Mouse (Mus musculus) spleen, adult 2 months (tissue): ENCODE measurements around the gene Fcamr. TPM values are rescaled to one million over a fixed set of nuclear protein-coding genes. Genes with fewer than 3 reads are reported as not detected.

ENCODE experiments used
- DNase-seq, 2 experiments: peaks; one replicate each; pipeline versions ENCODE4 v3.0.0 to v3.0.0-alpha.2; 2012 to 2021; ENCODE audit warnings: low spot score in 2 of 2, low read depth in 1 of 2
- H3K27ac ChIP-seq: fragments of 200-500 bp; 2 replicates; pipeline ENCODE4 v1.5.1; 2012; ENCODE audit warnings: low read length, inconsistent platforms; ENCODE audit not compliant: insufficient read depth
- H3K27me3 ChIP-seq: fragments of 200-500 bp; 2 replicates; pipeline ENCODE4 v1.6.1; 2012; ENCODE audit warnings: mild to moderate bottlenecking, moderate library complexity, low read length, inconsistent platforms; ENCODE audit not compliant: control insufficient read depth, insufficient read depth
- H3K36me3 ChIP-seq: fragments of 200-500 bp; 2 replicates; pipeline ENCODE4 v1.6.1; 2012; ENCODE audit warnings: mild to moderate bottlenecking, low read length, inconsistent platforms; ENCODE audit not compliant: control insufficient read depth, insufficient read depth
- H3K4me1 ChIP-seq: fragments of 200-500 bp; 2 replicates; pipeline ENCODE4 v1.6.1; 2011; ENCODE audit warnings: inconsistent platforms; ENCODE audit not compliant: control insufficient read depth, insufficient read depth, insufficient read length
- H3K4me3 ChIP-seq: fragments of 200-500 bp; 2 replicates; pipeline ENCODE4 v1.5.1; 2011; ENCODE audit warnings: mild to moderate bottlenecking, inconsistent platforms; ENCODE audit not compliant: insufficient read depth, insufficient read length; ENCODE audit errors: extremely low read depth
- CTCF ChIP-seq: fragments of 200-500 bp; IDR thresholded peaks from 2 replicates; pipeline ENCODE4 v1.5.1; 2011; ENCODE audit warnings: mild to moderate bottlenecking, inconsistent platforms; ENCODE audit not compliant: insufficient read depth, insufficient read length, insufficient replicate concordance; ENCODE audit errors: extremely low read depth
- POLR2A ChIP-seq: fragments of 200-500 bp; IDR thresholded peaks from 2 replicates; pipeline ENCODE4 v1.6.1; 2011; ENCODE audit warnings: low read depth, low read length, inconsistent platforms
- WGBS: fragments of 180-500 bp; shearing (Covaris S2); methylation state at CpG from one replicate; pipeline ENCODE4 v1.1.7; 2018; 5-methylcytosine and 5-hydroxymethylcytosine counted together
- polyA plus RNA-seq: library from polyadenylated mRNA; depleted of rRNA; stranded (reverse); fragments of >200 nt; gene quantifications from 2 replicates; pipeline ENCODE4 v1.2.3, GENCODE M21; 2012

The Fcamr gene
- polyA plus RNA-seq, 1 experiment, result 0.67 TPM

DNA sequence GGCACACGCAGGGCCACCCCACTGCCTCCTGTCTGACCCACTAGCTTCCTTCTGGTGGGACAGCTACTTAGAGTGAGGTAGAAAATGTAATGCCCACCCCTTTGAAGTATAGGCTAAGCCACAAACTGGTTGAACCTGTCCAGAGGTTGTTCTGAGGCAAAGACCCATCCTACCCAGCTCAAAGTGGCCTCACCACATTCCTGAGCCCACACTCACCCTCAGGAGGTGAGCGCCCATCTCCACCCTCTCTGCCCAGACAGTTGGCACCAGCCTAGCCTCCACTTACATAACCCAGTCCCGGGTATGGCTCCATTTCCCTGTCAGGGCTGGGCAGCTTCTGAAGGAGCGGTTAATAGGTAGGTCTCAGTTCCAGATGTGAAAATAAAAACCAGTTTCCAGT is 30.2 kb upstream of the Fcamr start:
- TF ChIP-seq CTCF (no peak), POLR2A (no peak)
- no peaks in the 10 kb centered on the region for H3K36me3 ChIP-seq
- H3K4me1 ChIP-seq, result no peaks in the 10 kb centered on the region
- WGBS, result 86% methylated on average over 4 of the region's 4 CpGs
- DNase-seq, result no peak
- H3K4me3 ChIP-seq, result no peak overlapping the region
- no peaks in the 10 kb centered on the region for H3K27me3 ChIP-seq
- no peak overlapping the region for H3K27ac ChIP-seq

- no peak for DNase-seq
- no peak for TF ChIP-seq CTCF
- 76% methylated on average over 3 of the region's 3 CpGs for WGBS
- Histone ChIP-seq H3K4me3 (no peak overlapping the region), H3K27ac (no peak overlapping the region), H3K4me1 (no peaks in the 10 kb centered on the region; the same call in 1 of the 2 replicates), H3K36me3 (no peaks in the 10 kb centered on the region), H3K27me3 (no peaks in the 10 kb centered on the region)
Observed at GRCm38 (mm10) chr1:130770981-130771494, 29.7 kb upstream of the Fcamr start.

DNA sequence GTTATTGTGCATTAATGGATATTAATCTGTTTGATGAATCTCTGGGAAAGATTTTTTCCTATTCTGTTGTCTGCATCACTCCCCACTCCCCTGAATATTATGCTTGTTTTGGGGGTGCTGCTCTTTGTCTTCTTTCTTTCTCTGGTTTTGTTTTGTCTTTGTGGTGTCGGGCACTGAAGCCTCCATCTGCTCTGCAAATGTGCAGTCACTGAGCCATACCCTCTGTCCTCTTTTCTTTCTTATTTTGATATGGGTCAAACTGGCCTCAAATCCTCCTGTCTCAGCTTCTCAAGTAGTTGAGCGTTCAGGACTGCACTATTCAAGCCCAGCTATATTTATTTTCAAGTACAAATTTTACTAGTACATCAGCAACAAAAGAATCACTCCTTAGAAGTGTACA is 25.5 kb upstream of the Fcamr start:
- Histone ChIP-seq H3K4me1 (no peaks in the 10 kb centered on the region; the same call in 1 of the 2 replicates), H3K27me3 (no peaks in the 10 kb centered on the region), H3K27ac (no peak overlapping the region), H3K4me3 (no peak overlapping the region), H3K36me3 (no peaks in the 10 kb centered on the region)
- TF ChIP-seq POLR2A, result no peak
- no peak for TF ChIP-seq CTCF
- DNase-seq, result no peak
- WGBS, result 91% methylated on average over 2 of the region's 2 CpGs

DNA sequence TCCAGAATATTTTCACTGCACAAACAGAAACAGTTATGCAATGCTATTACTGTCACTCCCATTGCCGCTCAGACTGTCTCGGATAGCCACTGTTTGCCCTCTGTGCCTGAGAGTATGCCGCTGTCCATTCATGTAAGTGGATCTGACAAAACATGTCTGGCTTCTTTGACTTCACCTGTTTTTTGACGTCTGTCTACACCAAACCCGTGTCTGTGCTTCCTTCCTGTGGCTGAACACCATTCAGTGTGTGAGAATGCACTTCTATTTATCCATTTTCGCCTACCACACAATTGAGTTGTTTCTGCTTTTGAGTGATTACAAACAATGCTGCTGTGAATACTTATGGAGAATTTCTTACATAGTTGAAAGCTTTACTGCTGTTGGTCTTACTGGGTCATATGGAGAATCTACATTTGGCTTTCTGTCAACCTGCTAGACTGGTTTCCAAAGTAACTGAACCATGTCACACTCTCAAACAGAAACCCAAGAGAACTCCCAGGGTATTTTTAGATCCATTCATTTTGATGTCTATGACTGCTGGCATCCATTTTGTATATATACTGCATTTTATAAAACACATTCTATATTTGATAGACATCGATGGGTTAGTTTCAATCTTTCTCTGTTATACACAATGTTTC is 24.9 kb upstream of the Fcamr start:
- Histone ChIP-seq H3K36me3 (no peaks in the 10 kb centered on the region), H3K4me1 (no peaks in the 10 kb centered on the region; the same call in 1 of the 2 replicates), H3K27ac (no peak overlapping the region), H3K4me3 (no peak overlapping the region), H3K27me3 (no peaks in the 10 kb centered on the region)
- 60% methylated on average over 7 of the region's 7 CpGs for WGBS
- no peak for TF ChIP-seq POLR2A
- TF ChIP-seq CTCF, result no peak
- no peak for DNase-seq

DNA sequence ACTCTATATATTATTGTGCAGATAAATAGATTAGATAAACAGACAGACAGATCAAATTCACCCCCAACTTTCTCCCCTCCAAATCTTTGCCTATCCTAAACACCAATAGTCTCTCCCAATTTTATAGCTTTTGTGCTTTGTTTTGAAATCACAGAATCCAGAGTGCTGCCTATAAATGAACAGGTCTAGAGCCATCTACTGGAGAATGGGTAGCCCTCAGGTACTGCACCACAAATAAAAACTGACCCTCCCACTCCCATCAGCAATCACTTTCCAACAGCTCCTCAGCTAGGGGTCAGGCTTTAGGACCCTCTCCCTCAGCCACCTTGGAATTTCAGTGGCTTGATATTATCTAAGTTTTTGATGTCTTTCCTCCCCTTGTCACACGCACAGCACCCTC is 24.1 kb upstream of the Fcamr start:
- H3K27me3 ChIP-seq, result no peaks in the 10 kb centered on the region
- 83% methylated on average over 1 of the region's 1 CpGs for WGBS

GRCm38 (mm10) chr1:130779867-130780266 is 20.8 kb upstream of the Fcamr start:
- no peak overlapping the region for H3K4me3 ChIP-seq
- H3K27ac ChIP-seq, result no peak overlapping the region
- DNase-seq, result no peak
- H3K27me3 ChIP-seq, result no peaks in the 10 kb centered on the region
- TF ChIP-seq POLR2A (no peak), CTCF (no peak)
- 84% methylated on average over 3 of the region's 3 CpGs for WGBS
- no peaks in the 10 kb centered on the region for H3K36me3 ChIP-seq
- H3K4me1 ChIP-seq, result no peaks in the 10 kb centered on the region; the same call in 1 of the 2 replicates

More for the DNA sequence above, 24.1 kb upstream of the Fcamr start:
- Histone ChIP-seq H3K27ac (no peak overlapping the region), H3K4me1 (no peaks in the 10 kb centered on the region; the same call in 1 of the 2 replicates), H3K36me3 (no peaks in the 10 kb centered on the region), H3K4me3 (no peak overlapping the region)
- TF ChIP-seq POLR2A, result no peak
- TF ChIP-seq CTCF, result no peak
- DNase-seq, result no peak

DNA sequence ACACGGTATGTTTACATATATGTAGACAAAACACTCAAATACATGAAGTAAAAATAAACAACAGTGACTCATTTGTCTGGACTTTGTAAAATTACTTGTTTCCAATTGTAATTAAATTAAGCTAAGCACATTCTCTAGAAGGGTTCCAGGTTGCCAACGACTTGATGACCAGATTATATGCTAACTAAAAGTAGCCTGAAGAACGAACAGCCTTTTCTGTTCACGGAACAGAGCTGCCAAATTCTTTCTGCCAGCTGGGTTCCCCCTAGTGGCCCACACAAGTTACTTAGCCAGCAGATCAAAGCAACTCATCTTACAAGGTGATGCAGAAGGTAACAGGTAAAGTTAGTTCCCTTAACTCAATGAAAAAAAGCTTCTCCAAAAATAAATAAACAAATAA is 16.6 kb upstream of the Fcamr start:
- 22% methylated on average over 4 of the region's 4 CpGs for WGBS
- TF ChIP-seq POLR2A (no peak), CTCF (peak; percentile 39; the same call in 1 of the 2 replicates)
- no peak overlapping the region for H3K27ac ChIP-seq
- peak; percentile 17 to 26 for DNase-seq
- no peak overlapping the region for H3K4me3 ChIP-seq
- no peaks in the 10 kb centered on the region for H3K27me3 ChIP-seq
- no peaks in the 10 kb centered on the region for H3K36me3 ChIP-seq
- no peaks in the 10 kb centered on the region for H3K4me1 ChIP-seq
